Mouse (Mus musculus): ENCODE results near the gene Aldh8a1. TPM values are rescaled to one million over a fixed set of nuclear protein-coding genes. Genes with fewer than 3 reads are reported as not detected.

Aldh8a1 gene
- total and polyA plus RNA-seq, 2 experiments from 2014 or later, result 0.11 TPM; not detected in 1

GRCm38 (mm10) chr10:21351766-21352165, 25.3 kb upstream of the Aldh8a1 start:
- Histone ChIP-seq H3K36me3 (ENCODE audit: insufficient read depth, low read length) (peaks cover 36% of the 10 kb centered on the region), H3K27ac (ENCODE audit: low read depth, low read length) (no peak overlapping the region), H3K9ac (replicated peaks; ENCODE audit: low read length, poor library complexity, severe bottlenecking) (no peak overlapping the region), H3K4me2 (ENCODE audit: low read depth, low read length, poor library complexity, severe bottlenecking) (no peak overlapping the region), H3K27me3 (ENCODE audit: insufficient read depth, low read length) (no peaks in the 10 kb centered on the region), H3K9me3 (ENCODE audit: low read length) (no peaks in the 10 kb centered on the region), H3K4me1 (ENCODE audit: insufficient read depth, low read length) (no peaks in the 10 kb centered on the region), H3K4me3 (ENCODE audit: low read depth, low read length) (no peak overlapping the region)
- DNase-seq (ENCODE audit: low spot score) (no peak), ATAC-seq (ENCODE audit: low FRiP score) (no peak)
- no peak for TF ChIP-seq CTCF (IDR thresholded peaks at IDR 0.05)
- 56% methylated on average over 12 of the region's 12 CpGs for WGBS

GRCm38 (mm10) chr10:21353890-21354289, 23.2 kb upstream of the Aldh8a1 start:
- peaks cover 41% of the 10 kb centered on the region for H3K36me3 ChIP-seq (ENCODE audit: insufficient read depth, low read length)
- no peak overlapping the region for H3K4me2 ChIP-seq (ENCODE audit: low read depth, low read length, poor library complexity, severe bottlenecking)
- H3K9me3 ChIP-seq (ENCODE audit: low read length), result no peaks in the 10 kb centered on the region
- ATAC-seq (ENCODE audit: low FRiP score) (no peak), DNase-seq (ENCODE audit: low spot score) (no peak)
- 67% methylated on average over 5 of the region's 5 CpGs for WGBS
- no peak overlapping the region for H3K9ac ChIP-seq (replicated peaks; ENCODE audit: low read length, poor library complexity, severe bottlenecking)
- no peaks in the 10 kb centered on the region for H3K4me1 ChIP-seq (ENCODE audit: insufficient read depth, low read length)
- no peak overlapping the region for H3K27ac ChIP-seq (ENCODE audit: low read depth, low read length)
- no peaks in the 10 kb centered on the region for H3K27me3 ChIP-seq (ENCODE audit: insufficient read depth, low read length)
- H3K4me3 ChIP-seq (ENCODE audit: low read depth, low read length), result no peak overlapping the region
- TF ChIP-seq CTCF (IDR thresholded peaks at IDR 0.05), result no peak

GRCm38 (mm10) chr10:21354506-21354905, 22.6 kb upstream of the Aldh8a1 start:
- H3K36me3 ChIP-seq (ENCODE audit: insufficient read depth, low read length), result peaks cover 41% of the 10 kb centered on the region
- WGBS, result 94% methylated on average over 7 of the region's 7 CpGs
- ATAC-seq (ENCODE audit: low FRiP score), result no peak

GRCm38 (mm10) chr10:21357986-21358385, 19.1 kb upstream of the Aldh8a1 start:
- Histone ChIP-seq H3K4me1 (ENCODE audit: insufficient read depth, low read length) (no peaks in the 10 kb centered on the region), H3K4me2 (ENCODE audit: low read depth, low read length, poor library complexity, severe bottlenecking) (no peak overlapping the region), H3K27ac (ENCODE audit: low read depth, low read length) (no peak overlapping the region), H3K4me3 (ENCODE audit: low read depth, low read length) (no peak overlapping the region), H3K9ac (replicated peaks; ENCODE audit: low read length, poor library complexity, severe bottlenecking) (no peak overlapping the region), H3K36me3 (ENCODE audit: insufficient read depth, low read length) (peaks cover 34% of the 10 kb centered on the region), H3K9me3 (ENCODE audit: low read length) (no peaks in the 10 kb centered on the region), H3K27me3 (ENCODE audit: insufficient read depth, low read length) (no peaks in the 10 kb centered on the region)
- 95% methylated on average over 8 of the region's 8 CpGs for WGBS
- DNase-seq (ENCODE audit: low spot score) (no peak), ATAC-seq (ENCODE audit: low FRiP score) (no peak)
- no peak for TF ChIP-seq CTCF (IDR thresholded peaks at IDR 0.05)

More at GRCm38 (mm10) chr10:21354506-21354905, 22.6 kb upstream of the Aldh8a1 start:
- Histone ChIP-seq H3K4me2 (ENCODE audit: low read depth, low read length, poor library complexity, severe bottlenecking) (no peak overlapping the region), H3K27ac (ENCODE audit: low read depth, low read length) (no peak overlapping the region), H3K9me3 (ENCODE audit: low read length) (no peaks in the 10 kb centered on the region), H3K9ac (replicated peaks; ENCODE audit: low read length, poor library complexity, severe bottlenecking) (no peak overlapping the region), H3K4me1 (ENCODE audit: insufficient read depth, low read length) (no peaks in the 10 kb centered on the region), H3K27me3 (ENCODE audit: insufficient read depth, low read length) (no peaks in the 10 kb centered on the region), H3K4me3 (ENCODE audit: low read depth, low read length) (no peak overlapping the region)
- no peak for DNase-seq (ENCODE audit: low spot score)
- no peak for TF ChIP-seq CTCF (IDR thresholded peaks at IDR 0.05)

- H3K9me3 ChIP-seq (ENCODE audit: low read length), result no peaks in the 10 kb centered on the region
- H3K4me3 ChIP-seq (ENCODE audit: low read depth, low read length), result no peak overlapping the region
- no peak for TF ChIP-seq CTCF (IDR thresholded peaks at IDR 0.05)
- ATAC-seq (ENCODE audit: low FRiP score) (no peak), DNase-seq (ENCODE audit: low spot score) (no peak)
- H3K9ac ChIP-seq (replicated peaks; ENCODE audit: low read length, poor library complexity, severe bottlenecking), result no peak overlapping the region
- no peaks in the 10 kb centered on the region for H3K27me3 ChIP-seq (ENCODE audit: insufficient read depth, low read length)
- H3K27ac ChIP-seq (ENCODE audit: low read depth, low read length), result no peak overlapping the region
- WGBS, result 90% methylated on average over 4 of the region's 4 CpGs
- H3K36me3 ChIP-seq (ENCODE audit: insufficient read depth, low read length), result peaks cover 35% of the 10 kb centered on the region
- no peaks in the 10 kb centered on the region for H3K4me1 ChIP-seq (ENCODE audit: insufficient read depth, low read length)
- no peak overlapping the region for H3K4me2 ChIP-seq (ENCODE audit: low read depth, low read length, poor library complexity, severe bottlenecking)
These were observed 18.0 kb upstream of the Aldh8a1 start for GRCm38 (mm10) chr10:21359086-21359485.

- H3K4me2 ChIP-seq (ENCODE audit: low read depth, low read length, poor library complexity, severe bottlenecking), result no peak overlapping the region
- H3K27me3 ChIP-seq (ENCODE audit: insufficient read depth, low read length), result no peaks in the 10 kb centered on the region
- DNase-seq (ENCODE audit: low spot score) (no peak), ATAC-seq (ENCODE audit: low FRiP score) (no peak)
- H3K9ac ChIP-seq (replicated peaks; ENCODE audit: low read length, poor library complexity, severe bottlenecking), result no peak overlapping the region
- 86% methylated on average over 7 of the region's 7 CpGs for WGBS
- H3K4me3 ChIP-seq (ENCODE audit: low read depth, low read length), result no peak overlapping the region
- no peak for TF ChIP-seq CTCF (IDR thresholded peaks at IDR 0.05)
- no peaks in the 10 kb centered on the region for H3K4me1 ChIP-seq (ENCODE audit: insufficient read depth, low read length)
- H3K9me3 ChIP-seq (ENCODE audit: low read length), result no peaks in the 10 kb centered on the region
- peaks cover 36% of the 10 kb centered on the region for H3K36me3 ChIP-seq (ENCODE audit: insufficient read depth, low read length)
- H3K27ac ChIP-seq (ENCODE audit: low read depth, low read length), result no peak overlapping the region
These were observed 15.2 kb upstream of the Aldh8a1 start for GRCm38 (mm10) chr10:21361871-21362270.

Measured in midbrain, postnatal 0 days (tissue).